Mouse (Mus musculus) adrenal gland, adult 2 months (tissue): ENCODE measurements at regions not wholly inside any gene's neighbourhood (a gene's known extent, or its start where the extent isn't known, plus 50 kb on each side); places are given as distances from the start of the nearest gene placed in this dataset.

Source experiments
- DNase-seq: peaks from one replicate; pipeline ENCODE4 v3.0.0; 2021

DNA sequence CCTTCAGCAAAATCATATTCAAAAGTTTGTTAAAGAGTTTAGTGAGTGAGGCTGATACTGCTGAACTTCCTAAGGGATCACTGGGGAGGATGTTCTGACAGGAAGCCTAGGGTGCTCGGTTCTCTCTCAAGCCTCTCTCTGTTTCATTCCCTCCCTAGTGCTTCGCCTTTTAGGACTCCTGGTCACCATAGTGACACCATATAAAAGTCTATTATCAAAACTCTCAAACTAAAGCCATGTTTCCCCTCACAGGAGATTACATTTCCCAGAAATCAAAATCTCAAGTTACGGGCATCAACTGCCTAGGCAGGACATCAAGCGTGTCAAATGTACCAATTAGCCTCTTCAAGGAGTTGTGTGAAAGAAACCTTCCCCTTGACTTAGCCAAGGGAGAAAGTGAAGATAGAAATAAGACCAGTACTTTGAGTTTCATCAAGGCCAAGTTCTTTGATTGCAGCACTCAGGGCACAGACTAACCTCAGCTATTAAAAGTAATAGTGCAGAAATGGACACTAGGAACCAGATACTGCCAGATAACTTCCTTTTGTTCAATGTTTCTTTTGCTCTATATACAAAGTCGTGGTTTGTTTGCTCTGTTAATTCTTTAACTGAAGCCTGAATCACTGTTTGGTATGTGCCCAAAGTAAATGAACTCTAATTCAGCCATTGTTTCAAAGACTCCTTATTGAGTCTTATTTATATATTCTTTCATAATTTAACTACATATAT is 752.6 kb downstream of the Jrkl start:
- no peak for DNase-seq

DNA sequence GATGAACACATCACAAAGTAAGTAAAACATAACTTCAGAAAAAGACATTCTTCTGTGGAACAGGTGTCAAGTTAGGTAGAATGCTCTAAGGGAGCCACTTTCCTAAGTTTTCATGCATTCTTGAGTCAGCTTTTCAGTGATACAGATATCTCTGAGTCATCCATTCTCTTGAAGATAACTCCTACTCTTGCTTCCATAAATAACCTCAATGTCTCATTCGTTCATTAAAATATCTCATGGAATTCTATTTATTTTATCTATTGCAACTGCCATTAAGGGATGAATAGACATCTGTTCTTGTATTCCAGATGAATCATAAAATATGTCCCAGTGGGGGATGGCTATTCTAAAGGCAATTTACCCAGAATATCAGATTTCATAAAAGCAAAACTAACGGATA is 787.8 kb downstream of the Jrkl start:
- DNase-seq = no peak

- no peak for DNase-seq
Measured at GRCm38 (mm10) chr9:12456695-12457094, 788.9 kb downstream of the Jrkl start.

DNA sequence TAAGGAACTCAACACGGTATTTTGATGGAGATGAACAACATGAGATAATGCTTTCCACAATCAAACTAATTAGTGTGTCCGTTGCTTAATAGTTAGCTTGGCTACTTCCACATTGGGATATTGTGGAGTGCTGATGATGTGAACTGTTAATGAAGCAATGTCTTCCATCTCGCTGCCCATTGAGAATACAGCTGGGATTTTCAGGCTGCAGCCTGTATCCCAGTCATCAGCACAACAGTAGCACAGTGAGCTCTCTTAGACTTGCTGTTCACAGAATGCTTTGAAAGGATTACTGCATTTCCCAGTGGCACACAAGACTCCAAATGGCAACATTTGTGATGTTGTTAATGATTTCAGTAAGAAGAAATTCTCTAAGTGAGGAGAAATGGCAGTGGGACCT is 811.5 kb downstream of the Jrkl start:
- no peak for DNase-seq

- DNase-seq = no peak
Measured at GRCm38 (mm10) chr9:12421906-12422305, 823.7 kb downstream of the Jrkl start.

GRCm38 (mm10) chr9:12408500-12408899 is 837.1 kb downstream of the Jrkl start:
- DNase-seq = no peak

DNA sequence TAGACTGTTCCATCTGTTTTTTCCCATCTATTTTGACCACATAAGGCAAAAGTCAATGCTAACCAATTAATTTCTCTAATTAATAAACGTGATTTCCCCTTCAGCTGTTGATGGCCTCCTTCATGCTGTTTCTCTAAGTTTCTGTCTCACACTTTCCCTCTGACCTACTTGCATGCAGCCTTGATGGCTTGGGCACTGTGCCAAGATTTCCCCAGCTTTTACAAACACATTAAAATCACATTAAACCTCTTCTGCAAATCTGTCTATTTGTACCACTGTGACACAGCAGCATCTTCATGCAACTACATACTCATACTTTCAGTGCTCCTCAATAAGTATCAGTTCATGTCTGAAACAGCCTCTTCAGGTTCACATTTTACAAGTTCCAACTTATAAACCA is 841.4 kb downstream of the Jrkl start:
- DNase-seq = peak; percentile 24

DNA sequence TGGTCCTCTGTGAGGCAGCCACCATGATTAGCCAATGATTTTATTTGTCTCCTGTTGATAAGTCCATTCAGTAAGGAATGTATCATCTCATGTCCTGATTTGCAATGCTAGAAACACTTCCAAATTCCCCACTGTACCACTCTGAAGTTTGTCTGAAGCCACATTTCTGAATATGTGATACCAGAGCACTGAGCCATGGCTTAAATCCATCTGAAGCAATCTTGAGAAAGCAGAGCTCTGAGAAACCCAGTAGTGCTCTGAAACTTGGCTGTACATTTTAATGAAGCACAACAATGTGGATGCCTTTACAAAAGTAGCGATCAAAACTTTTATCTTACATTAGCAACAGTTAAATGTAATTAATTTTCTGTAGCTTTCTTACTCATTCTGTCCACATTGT is 850.0 kb downstream of the Jrkl start:
- no peak for DNase-seq

- no peak for DNase-seq
Measured at GRCm38 (mm10) chr9:12380732-12381645, 864.6 kb downstream of the Jrkl start.

DNA sequence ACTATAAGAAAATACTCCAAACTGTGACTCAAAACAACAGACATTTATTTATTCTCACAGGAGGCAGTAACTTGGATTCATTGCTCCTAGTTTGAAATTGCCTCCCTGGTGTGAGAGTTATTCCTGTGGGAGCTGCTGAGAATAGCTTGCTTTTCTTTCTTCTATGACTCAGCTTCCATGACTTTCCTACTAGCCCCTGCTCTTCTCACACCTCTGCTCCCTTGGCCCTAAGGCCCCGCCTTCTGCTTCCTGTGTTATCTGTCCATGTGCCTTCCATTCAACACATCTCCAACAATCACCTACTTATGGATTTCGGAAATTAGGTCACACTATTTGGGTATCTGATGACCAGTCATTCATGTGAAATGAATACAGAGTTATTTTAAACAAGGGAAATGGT is 865.6 kb downstream of the Jrkl start:
- DNase-seq = no peak

- DNase-seq = no peak
Measured at GRCm38 (mm10) chr9:12344296-12344695, 901.3 kb downstream of the Jrkl start.

- no peak for DNase-seq
Measured at GRCm38 (mm10) chr9:12341453-12341852, 904.2 kb downstream of the Jrkl start.

GRCm38 (mm10) chr9:12313517-12314075 is 932.0 kb downstream of the Jrkl start:
- no peak for DNase-seq

- DNase-seq = no peak
Measured at GRCm38 (mm10) chr9:12313027-12313426, 932.6 kb downstream of the Jrkl start.
